Mouse (Mus musculus) bone marrow, adult 2 months (tissue): Measurements from ENCODE around the gene Gabbr1.
"Not testable (repeated sequence)": the region's sequence is repeated elsewhere in the genome, so short reads cannot be mapped to it uniquely, and the experiment has no call there.

Experiments
- CTCF ChIP-seq: fragments of 200-500 bp; IDR thresholded peaks from 2 replicates; pipeline ENCODE4 v1.5.1; 2011; ENCODE audit warnings: low read length, control low read depth; ENCODE audit not compliant: control insufficient read depth, insufficient read depth
- POLR2A ChIP-seq: fragments of 200-500 bp; IDR thresholded peaks from 2 replicates; pipeline ENCODE4 v1.6.1; 2011; ENCODE audit warnings: low read depth, mild to moderate bottlenecking, control low read depth, low read length, borderline replicate concordance; ENCODE audit not compliant: control insufficient read depth

- not testable (repeated sequence) for TF ChIP-seq CTCF, POLR2A
These were observed 26.5 kb upstream of the Gabbr1 start for GRCm38 (mm10) chr17:37019242-37019641.
